Mouse (Mus musculus) forelimb bud, embryonic 11.5 days (tissue): ENCODE data around the gene Dnm1.
"Not testable (repeated sequence)": the region's sequence is repeated elsewhere in the genome, so short reads cannot be mapped to it uniquely, and the experiment has no call there.

Experiments used
- DNase-seq: peaks from one replicate; pipeline ENCODE4 v3.0.0-alpha.2; 2012; ENCODE audit warnings: low read depth, low spot score

Dnm1 gene

DNA sequence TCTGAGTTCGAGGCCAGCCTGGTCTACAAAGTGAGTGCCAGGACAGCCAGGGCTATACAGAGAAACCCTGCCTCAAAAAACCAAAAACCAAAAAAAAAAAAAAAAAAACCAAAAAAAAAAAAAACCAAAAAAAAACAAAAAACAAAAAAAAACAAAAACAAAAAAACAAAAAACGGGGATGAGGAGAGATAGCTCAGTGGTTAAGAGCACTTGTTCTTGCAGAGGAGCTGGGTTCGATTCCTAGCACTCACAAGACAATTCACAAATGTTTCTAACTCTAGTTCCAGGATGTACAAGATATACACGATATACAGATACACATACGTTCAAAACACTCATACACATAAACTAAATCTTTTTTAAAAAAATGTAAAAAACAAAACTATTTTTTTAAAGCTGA lies 9.1 kb upstream of the Dnm1 start:
- not testable (repeated sequence) for DNase-seq

DNA sequence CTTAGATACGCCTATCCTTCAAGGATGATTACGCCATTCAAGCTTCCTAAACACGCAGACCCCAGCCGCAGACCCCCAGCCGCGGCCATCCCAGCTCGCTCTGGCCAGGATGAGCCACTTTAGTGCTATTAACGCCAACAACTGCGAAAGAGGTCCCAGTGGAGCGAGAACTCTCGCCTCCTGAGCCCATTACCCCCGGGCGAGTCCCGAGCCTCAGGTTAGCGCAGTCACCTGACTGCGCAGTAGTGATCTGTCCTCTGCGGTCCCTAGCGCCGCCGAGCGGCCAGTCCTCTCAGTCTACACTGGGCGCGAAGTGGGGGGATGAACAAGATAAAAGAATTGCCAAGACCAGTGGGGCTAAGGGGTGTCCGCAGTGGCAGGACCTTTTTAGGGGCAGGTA lies 8.3 kb upstream of the Dnm1 start:
- DNase-seq, result peak; percentile 56

GRCm38 (mm10) chr2:32360741-32361140 lies 7.6 kb upstream of the Dnm1 start:
- peak; percentile 71 for DNase-seq

DNA sequence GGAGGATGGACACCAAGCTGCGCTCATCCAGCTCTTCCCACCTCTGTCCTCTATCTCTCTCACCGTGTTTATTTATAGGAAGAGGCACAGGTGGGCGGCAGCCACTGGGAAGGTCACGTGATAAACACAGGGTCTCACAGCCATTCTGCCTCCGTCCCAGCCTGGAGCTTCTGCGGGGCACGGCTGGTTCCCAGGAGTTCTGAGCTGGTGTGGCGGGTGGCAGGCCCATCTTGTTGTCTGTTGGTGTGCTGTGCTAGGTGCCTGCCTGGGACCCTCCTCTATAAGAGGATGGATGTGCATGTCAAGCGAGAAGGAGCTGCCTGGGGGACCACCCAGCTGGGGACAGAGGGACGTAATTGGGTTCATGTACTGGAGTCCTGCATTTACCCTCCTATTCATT lies 5.2 kb upstream of the Dnm1 start:
- DNase-seq, result no peak

GRCm38 (mm10) chr2:32357710-32358109 lies 4.6 kb upstream of the Dnm1 start:
- DNase-seq, result no peak

DNA sequence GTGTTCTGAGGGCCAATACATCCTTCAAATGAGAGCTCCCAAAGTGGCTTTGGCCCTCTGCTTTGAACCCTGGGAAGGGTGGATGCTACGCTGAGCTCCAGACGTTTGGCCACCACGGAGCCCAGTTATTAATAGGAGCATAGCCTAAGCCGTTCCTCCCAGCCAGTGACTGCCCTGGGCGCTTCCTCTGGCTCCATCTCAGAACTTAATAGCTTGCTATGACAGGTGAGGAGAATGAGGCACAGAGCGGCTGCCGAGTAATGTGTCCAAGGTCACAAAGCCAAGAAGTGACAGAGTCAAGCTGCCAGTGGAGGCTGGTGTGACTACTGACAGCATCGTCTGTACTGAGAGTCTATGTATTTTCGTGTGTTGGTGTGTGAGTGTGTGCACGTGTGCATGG lies 3.1 kb upstream of the Dnm1 start:
- no peak for DNase-seq

GRCm38 (mm10) chr2:32354336-32354895 lies 1.3 kb upstream of the Dnm1 start:
- DNase-seq, result no peak

- DNase-seq, result no peak
Measured at GRCm38 (mm10) chr2:32353836-32354235, 698 bp upstream of the Dnm1 start.

GRCm38 (mm10) chr2:32352151-32353006 lies 759 bp downstream of the Dnm1 start, which contains the start of gene Ciz1:
Gene Ciz1, plus strand, starts transcription at chr2:32352327.
- DNase-seq, result peak; percentile 42

DNA sequence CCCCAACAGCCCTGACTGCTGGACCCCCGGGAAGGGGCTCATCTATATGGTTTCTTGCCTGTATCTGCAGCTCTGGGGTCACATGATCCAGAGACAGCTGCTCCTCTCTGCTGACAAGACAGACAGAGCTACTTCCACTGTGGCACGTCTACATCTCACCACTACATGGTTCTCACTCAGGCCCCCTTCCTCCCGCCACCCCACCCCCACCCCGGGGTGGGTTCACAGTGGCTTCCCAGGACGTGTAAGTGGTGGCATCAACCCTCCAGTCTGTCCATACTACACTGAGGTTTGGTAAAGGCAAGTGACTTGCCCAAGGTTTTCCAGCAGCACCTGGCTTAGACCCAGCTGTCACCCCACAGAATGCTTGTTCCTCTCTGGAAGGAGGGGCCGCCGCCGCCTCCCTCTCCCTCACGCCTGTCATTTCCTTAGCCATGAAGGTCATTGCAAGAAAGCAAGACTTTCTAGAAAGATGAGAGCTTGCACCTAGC lies 1.6 kb downstream of the Dnm1 start:
- DNase-seq, result no peak

DNA sequence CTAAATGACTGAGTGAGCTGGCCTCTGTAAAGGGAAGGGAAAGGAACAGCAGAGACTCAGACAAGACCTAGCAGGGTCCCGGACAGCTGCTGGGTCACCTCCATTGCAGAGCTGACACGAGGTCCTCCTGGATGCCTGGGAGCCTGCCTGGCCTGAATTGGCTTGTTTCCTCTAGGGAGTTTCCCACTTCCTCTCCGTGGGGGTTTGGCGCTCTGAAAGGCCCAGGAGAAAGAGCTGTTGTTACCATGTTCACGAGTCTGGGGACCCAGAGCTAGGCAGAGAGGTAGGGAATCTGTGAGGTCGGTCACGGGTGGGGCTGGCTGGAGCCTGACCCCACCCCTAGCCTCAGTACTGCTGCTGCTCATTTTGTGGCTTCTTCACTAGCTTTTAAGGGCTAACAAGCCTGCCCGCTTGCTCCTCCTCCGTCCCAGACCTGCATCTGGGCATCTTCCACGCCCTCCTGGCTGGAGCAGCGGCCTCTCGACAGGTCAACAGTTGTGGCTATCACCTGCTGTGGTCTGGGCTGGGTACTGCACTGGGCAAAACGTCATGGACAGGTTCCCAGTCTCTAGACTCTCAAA lies 2.6 kb downstream of the Dnm1 start:
- no peak for DNase-seq

DNA sequence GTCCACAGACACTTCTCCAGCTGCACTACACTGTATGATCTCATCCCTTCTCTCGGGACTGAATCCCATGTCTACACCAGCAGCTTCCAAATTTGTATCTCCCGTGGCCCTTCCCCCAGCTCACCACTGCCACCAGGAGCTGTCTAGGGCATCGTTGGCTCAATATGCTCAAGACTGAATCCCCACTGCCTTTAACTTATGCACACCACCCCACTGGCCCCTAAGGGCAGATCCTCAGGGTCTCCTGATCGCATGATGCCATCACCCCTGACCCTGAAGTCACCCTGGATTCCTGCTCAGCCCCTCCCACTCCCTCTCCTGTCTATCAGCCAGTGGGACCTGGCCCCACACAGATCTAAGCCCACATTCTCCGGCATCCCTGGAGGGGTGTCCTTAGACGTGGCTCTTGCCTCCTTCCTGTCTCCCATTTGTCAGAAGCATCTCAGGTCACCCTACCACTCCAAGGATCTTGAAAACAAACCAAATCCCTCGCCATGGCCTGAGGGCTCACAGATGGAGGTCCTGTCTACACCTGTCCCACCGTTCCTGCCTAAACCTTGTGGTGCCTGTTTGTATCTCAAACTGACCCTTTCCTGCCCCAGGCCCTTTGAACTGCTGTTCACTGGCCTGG lies 3.4 kb downstream of the Dnm1 start:
- no peak for DNase-seq

GRCm38 (mm10) chr2:32348311-32348710 lies 4.8 kb downstream of the Dnm1 start:
- DNase-seq, result no peak

DNA sequence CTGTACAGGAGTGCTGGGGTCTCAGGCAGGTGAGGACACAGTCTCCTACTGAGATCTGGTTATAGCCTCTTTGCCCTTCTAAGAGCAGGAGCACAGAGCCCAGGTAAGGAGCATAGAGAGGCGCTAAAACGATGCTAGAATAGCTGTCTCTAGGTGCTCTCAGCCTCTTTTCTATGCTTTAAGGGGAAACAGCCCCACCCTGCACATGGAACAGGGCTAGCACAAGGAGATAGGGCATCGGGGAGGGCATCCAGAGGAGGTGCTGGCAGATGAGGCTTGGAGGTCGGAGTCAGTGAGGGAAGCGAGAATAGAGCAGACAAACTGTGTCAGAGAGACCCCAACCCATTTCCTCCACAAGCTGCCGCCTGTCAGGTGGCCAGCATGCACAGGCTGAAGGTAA lies 6.1 kb downstream of the Dnm1 start:
- no peak for DNase-seq

GRCm38 (mm10) chr2:32344598-32345321 lies 8.4 kb downstream of the Dnm1 start:
- no peak for DNase-seq

- DNase-seq, result no peak
Measured at GRCm38 (mm10) chr2:32344056-32344455, 9.1 kb downstream of the Dnm1 start.

- no peak for DNase-seq
Measured at GRCm38 (mm10) chr2:32343351-32343671, 9.8 kb downstream of the Dnm1 start.

DNA sequence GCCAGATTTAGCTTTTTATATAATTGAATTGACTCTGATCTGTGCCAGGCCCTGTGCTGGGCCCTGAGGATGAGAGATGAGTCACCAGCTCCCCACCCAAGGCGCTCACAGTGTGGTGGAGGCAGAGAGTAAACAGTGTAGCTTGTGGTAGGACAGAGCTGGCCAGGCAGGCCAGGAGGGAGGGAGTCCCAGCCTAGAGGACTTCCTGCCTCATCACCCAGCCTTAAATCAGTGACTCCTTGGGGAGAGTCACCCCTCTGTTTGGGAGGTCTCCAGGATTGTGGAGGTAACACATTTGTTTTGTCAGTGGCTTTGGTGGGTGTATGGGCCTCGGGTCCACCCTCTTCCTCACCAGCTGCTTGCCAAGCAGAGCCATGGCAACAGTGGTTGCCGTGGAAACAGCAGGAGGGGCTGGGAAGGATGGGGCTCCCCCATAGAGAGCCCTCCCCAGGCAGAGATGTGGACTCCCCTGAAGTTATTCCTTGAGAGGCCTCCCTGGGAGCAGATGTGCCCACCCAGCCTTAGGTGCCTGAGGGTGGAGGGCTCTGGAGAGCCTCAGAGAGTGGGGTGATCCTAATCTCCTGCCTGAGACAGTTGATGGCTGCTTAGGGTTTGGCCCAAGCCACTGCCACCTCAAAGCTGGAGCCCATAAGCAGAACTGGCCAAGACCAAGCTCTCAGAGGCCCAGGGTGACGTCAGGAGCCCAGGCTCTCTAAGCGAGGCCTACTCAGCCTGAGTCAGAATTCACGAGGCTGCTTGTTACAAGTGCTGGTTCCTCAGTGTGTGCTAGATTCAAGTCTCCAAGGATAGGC lies 10.4 kb downstream of the Dnm1 start:
- DNase-seq, result no peak

GRCm38 (mm10) chr2:32342039-32342438 lies 11.1 kb downstream of the Dnm1 start:
- DNase-seq, result no peak

DNA sequence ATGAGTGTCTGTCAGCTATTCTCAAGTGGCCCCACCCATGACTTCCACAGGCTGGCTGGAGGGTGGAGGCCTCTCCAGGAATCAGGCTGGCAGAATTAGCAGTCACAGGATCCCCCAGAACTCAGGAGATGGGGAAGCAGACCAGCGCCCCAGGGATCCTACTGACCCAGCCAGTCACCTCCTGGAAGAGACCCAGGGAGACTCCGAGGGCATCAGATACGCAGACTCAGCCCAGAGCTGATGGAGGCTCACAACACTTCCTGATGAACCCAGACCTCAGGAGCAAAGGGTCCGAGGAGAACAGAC lies 11.6 kb downstream of the Dnm1 start:
- DNase-seq, result no peak
